8 mouse cellular contexts compared by ENCODE assay signal in genomic region chr13:62684608-62685286, GRCm38 (mm10).
DNase-seq lines count a peak whose midpoint lies in the region; ATAC-seq and TF ChIP-seq lines count a peak whose summit lies in the region.
"Not testable (repeated sequence)": the region's sequence is repeated elsewhere in the genome, so short reads cannot be mapped to it uniquely, and the experiment has no call there.

No protein-coding gene starts in this region.

- peak overlapping the region; percentile 49 for H3K4me2 ChIP-seq in forebrain, postnatal 0 days (ENCODE audit: low read depth)
- H3K4me2 ChIP-seq in liver, embryonic 16.5 days (ENCODE audit: low read depth, low read length) = peak overlapping the region; percentile 54
- H3K4me2 ChIP-seq in neural tube, embryonic 11.5 days (ENCODE audit: low read depth) = peak overlapping the region; percentile 38

- peak overlapping the region; percentile 76 to 96 for H3K4me3 ChIP-seq in ES-E14 (ENCODE audit: insufficient read depth in 1 of 2, low read depth in 1 of 2, low read length in 2 of 2, poor library complexity in 1 of 2, severe bottlenecking in 1 of 2)
- H3K4me3 ChIP-seq in cerebellum, adult 2 months (replicated peaks; ENCODE audit: insufficient read depth, low read depth, low read length) = peak overlapping the region; percentile 62
- H3K4me3 ChIP-seq in forebrain, postnatal 0 days (ENCODE audit: low read depth, low read length) = peak overlapping the region; percentile 38
- H3K4me3 ChIP-seq in liver, embryonic 16.5 days (ENCODE audit: low read depth, low read length) = peak overlapping the region; percentile 54
- peak overlapping the region; percentile 39 for H3K4me3 ChIP-seq in neural tube, embryonic 11.5 days (ENCODE audit: low read depth, low read length)

- peak overlapping the region; percentile 82 for H3K9ac ChIP-seq in ES-E14 (ENCODE audit: insufficient read depth, low read depth, low read length, poor library complexity, severe bottlenecking)
- H3K9ac ChIP-seq in forebrain, postnatal 0 days = peak overlapping the region; percentile 43
- not testable (repeated sequence) for H3K9ac ChIP-seq in liver, embryonic 16.5 days (ENCODE audit: low read depth, low read length)
- H3K9ac ChIP-seq in neural tube, embryonic 11.5 days (ENCODE audit: low read length) = peak overlapping the region; percentile 41

- H3K4me1 ChIP-seq in ES-E14 (ENCODE audit: control insufficient read depth in 2 of 2, insufficient read depth in 2 of 2, low read length in 2 of 2, poor library complexity in 1 of 2); cerebellum, adult 2 months (ENCODE audit: control insufficient read depth, insufficient read depth, low read length); forebrain, postnatal 0 days (ENCODE audit: insufficient read depth); liver, embryonic 16.5 days (ENCODE audit: control insufficient read depth, low read depth, low read length); neural tube, embryonic 11.5 days (ENCODE audit: control insufficient read depth, insufficient read depth, low read length): not testable (repeated sequence)

- intact Hi-C loops in heart, postnatal 36 days (cut with DNase I) = loop anchor here (10.0 kb wide), 1 partner anchor 60 kb away; the partner anchor contains the start of gene 6720489N17Rik

- in situ Hi-C loops in ES-E14 (cut with MboI; ENCODE audit: low sequenced_read_pairs in 2 of 2, unreplicated experiment in 2 of 2) = not testable (repeated sequence)

- H3K36me3 ChIP-seq in ES-E14 (ENCODE audit: control insufficient read depth, insufficient read depth, low read length, poor library complexity, severe bottlenecking); forebrain, postnatal 0 days (ENCODE audit: insufficient read depth); liver, embryonic 16.5 days (ENCODE audit: control insufficient read depth, insufficient read depth); neural tube, embryonic 11.5 days (ENCODE audit: control insufficient read depth, insufficient read depth, low read length): not testable (repeated sequence)

- ATAC-seq in forebrain, postnatal 0 days = peak; percentile 100
- peak; percentile 99 for ATAC-seq in liver, embryonic 16.5 days (ENCODE audit: low read depth)
- ATAC-seq in neural tube, embryonic 11.5 days (ENCODE audit: insufficient read depth, low FRiP score, low TSS enrichment) = peak; percentile 99

- H3K27ac ChIP-seq in ES-E14 (ENCODE audit: insufficient read depth, low read depth, low read length, poor library complexity, severe bottlenecking); liver, embryonic 16.5 days (ENCODE audit: low read length); neural tube, embryonic 11.5 days (ENCODE audit: low read depth, low read length): not testable (repeated sequence)
- 0 out of 2 replicates have a peak overlapping the region, but pooled peaks have one; percentile 43 for H3K27ac ChIP-seq in cerebellum, adult 2 months (ENCODE audit: insufficient read depth, low read length)
- H3K27ac ChIP-seq in forebrain, postnatal 0 days (ENCODE audit: low read depth, low read length) = peak overlapping the region; percentile 40; the same call in 1 of the 2 replicates

- H3K9me3 ChIP-seq in ES-E14 (ENCODE audit: control insufficient read depth, insufficient read depth, low read depth, low read length); forebrain, postnatal 0 days (ENCODE audit: low read length); liver, embryonic 16.5 days (replicated peaks; ENCODE audit: control insufficient read depth, low read length); neural tube, embryonic 11.5 days (ENCODE audit: control insufficient read depth, low read length): not testable (repeated sequence)

- WGBS in cerebellum, adult 2 months = 1% methylated on average over 20 of the region's 20 CpGs
- under 1% methylated on average over 15 of the region's 20 CpGs for WGBS in forebrain, postnatal 0 days
- WGBS in liver, embryonic 16.5 days (ENCODE audit: insufficient replicate concordance) = 0% methylated on average over 17 of the region's 20 CpGs
- WGBS in neural tube, embryonic 11.5 days = 2% methylated on average over 16 of the region's 20 CpGs

- peak; percentile 43 for DNase-seq in ES-E14 (ENCODE audit: low read depth, low spot score)
- DNase-seq in cerebellum, adult 2 months = peak; percentile 56 to 57
- DNase-seq in forebrain, postnatal 0 days = peak; percentile 79
- peak; percentile 23 to 58 for DNase-seq in heart, postnatal 36 days
- peak; percentile 36 for DNase-seq in layer of hippocampus, adult 11-12 months (ENCODE audit: low spot score)
- peak; percentile 48 for DNase-seq in neural tube, embryonic 11.5 days (ENCODE audit: low spot score)
- DNase-seq in telencephalon, adult 2 months (ENCODE audit: low read depth, low spot score) = peak; percentile 19

- not testable (repeated sequence) for H3K27me3 ChIP-seq in cerebellum, adult 2 months (ENCODE audit: control insufficient read depth, insufficient read depth, low read length); forebrain, postnatal 0 days (ENCODE audit: insufficient read depth, low read length); liver, embryonic 16.5 days (ENCODE audit: control insufficient read depth, insufficient read depth, low read depth, low read length); neural tube, embryonic 11.5 days (ENCODE audit: control insufficient read depth, insufficient read depth, low read length)

- not testable (repeated sequence) for TF ChIP-seq CTCF in cerebellum, adult 2 months (IDR thresholded peaks at IDR 0.05; ENCODE audit: borderline replicate concordance, insufficient read depth, low read depth, low read length); forebrain, postnatal 0 days (IDR thresholded peaks at IDR 0.05; ENCODE audit: low read depth)

- not testable (repeated sequence) for TF ChIP-seq POLR2A in cerebellum, adult 2 months (IDR thresholded peaks at IDR 0.05; ENCODE audit: borderline replicate concordance, insufficient read depth, low read length)

Comparison
In these comparisons a context has a peak if more than half of its experiments do, and no peak if none do; other contexts are left out.
1. DNase-seq: peak in every context shown above with its lines; median percentile 79 in forebrain, postnatal 0 days; 56 in cerebellum, adult 2 months; 48 in neural tube, embryonic 11.5 days; 43 in ES-E14; 40 in heart, postnatal 36 days; 36 in layer of hippocampus, adult 11-12 months; 19 in telencephalon, adult 2 months.